In the genomic region with DNA sequence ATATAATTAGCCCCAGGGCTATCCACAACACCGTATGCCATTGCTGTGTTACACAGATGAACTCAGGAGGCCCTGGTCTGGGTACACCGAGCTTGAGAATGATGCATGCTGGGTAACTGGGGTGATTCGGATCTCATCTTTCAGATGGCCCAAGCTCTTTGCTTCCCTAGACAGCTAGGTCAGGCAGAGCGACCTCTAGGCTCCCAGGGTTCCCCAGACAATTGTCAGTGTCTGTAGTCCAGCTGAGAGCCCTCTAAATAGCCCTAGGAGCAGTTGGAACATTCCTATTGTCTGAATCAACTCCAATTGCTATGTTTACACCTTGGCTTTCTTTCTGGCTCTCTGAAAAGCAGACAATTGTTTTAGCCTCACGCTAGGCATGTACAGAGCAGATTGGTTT, we compare ENCODE assay signal across 27 mouse cellular contexts.
DNase-seq lines count a peak whose midpoint lies in the region; ATAC-seq and TF ChIP-seq lines count a peak whose summit lies in the region.
"Had no signal": no experiment of that assay in that cellular context is flagged by ENCODE, and none has a peak within 500 bp of the region (broad histone marks: within the 10 kb centered on the region; RNA-seq: fewer than 3 reads in every experiment).

No protein-coding gene starts in this region.

- no peak for TF ChIP-seq CTCF in E14TG2a.4 (conservative IDR thresholded peaks at IDR 0.05; ENCODE audit: low read length)

- peaks cover 5% of the 10 kb centered on the region; the same call in 1 of the 2 replicates for H3K4me1 ChIP-seq in heart, embryonic 12.5 days (replicated peaks)
- peaks cover 65% of the 10 kb centered on the region for H3K4me1 ChIP-seq in E14TG2a.4 (replicated peaks; ENCODE audit: low read depth, low read length)
- H3K4me1 ChIP-seq in embryonic facial prominence, embryonic 11.5 days (ENCODE audit: control insufficient read depth, insufficient read depth, low read length): no peaks in the 10 kb centered on the region
- H3K4me1 ChIP-seq: forebrain, embryonic 13.5 days; limb, embryonic 15.5 days; liver, embryonic 15.5 days; neural tube, embryonic 12.5 days; stomach, embryonic 15.5 days had no signal

- no peak overlapping the region for H3K9ac ChIP-seq in heart, embryonic 12.5 days
- no peak overlapping the region for H3K9ac ChIP-seq in embryonic facial prominence, embryonic 11.5 days (replicated peaks; ENCODE audit: low read length)
- H3K9ac ChIP-seq: forebrain, embryonic 13.5 days; limb, embryonic 15.5 days; liver, embryonic 15.5 days; midbrain, embryonic 12.5 days; neural tube, embryonic 12.5 days; stomach, embryonic 15.5 days had no signal

- 54% methylated on average over 5 of the region's 5 CpGs for WGBS in heart, embryonic 12.5 days
- 22% methylated on average over 5 of the region's 5 CpGs for WGBS in embryonic facial prominence, embryonic 11.5 days

- H3K36me3 ChIP-seq in heart, embryonic 12.5 days: peaks cover 56% of the 10 kb centered on the region
- H3K36me3 ChIP-seq in E14TG2a.4 (ENCODE audit: insufficient read depth, low read length): peaks cover 15% of the 10 kb centered on the region
- no peaks in the 10 kb centered on the region for H3K36me3 ChIP-seq in embryonic facial prominence, embryonic 11.5 days (replicated peaks; ENCODE audit: control insufficient read depth, insufficient read depth, low read depth, low read length)
- H3K36me3 ChIP-seq: liver, embryonic 15.5 days; midbrain, embryonic 12.5 days; neural tube, embryonic 12.5 days; stomach, embryonic 15.5 days had no signal

- H3K4me2 ChIP-seq in heart, embryonic 12.5 days: no peak overlapping the region
- no peak overlapping the region for H3K4me2 ChIP-seq in embryonic facial prominence, embryonic 11.5 days (ENCODE audit: low read depth, low read length)
- H3K4me2 ChIP-seq: forebrain, embryonic 13.5 days; limb, embryonic 15.5 days; liver, embryonic 15.5 days; midbrain, embryonic 12.5 days; neural tube, embryonic 12.5 days; stomach, embryonic 15.5 days had no signal

- ATAC-seq in heart, embryonic 12.5 days (ENCODE audit: insufficient number of reproducible peaks, low FRiP score): no peak
- 0 out of 2 replicates have a peak, but pooled peaks have one; percentile 52 for ATAC-seq in embryonic facial prominence, embryonic 11.5 days (replicated peaks; ENCODE audit: insufficient number of reproducible peaks, low FRiP score, low TSS enrichment, low read depth)
- ATAC-seq: activated CD4-positive, CD25-positive, alpha-beta regulatory T cell, adult 4 months; CD4-positive, CD25-positive, alpha-beta regulatory T cell, adult 4 months; forebrain, embryonic 13.5 days; hindbrain, postnatal 0 days; intestine, postnatal 0 days had no signal

- DNase-seq in heart, adult 11 months: peak; percentile 88
- DNase-seq in WW6 (ENCODE audit: low read depth, low spot score): peak; percentile 36
- DNase-seq in embryonic facial prominence, embryonic 11.5 days (ENCODE audit: low spot score): peak; percentile 8
- DNase-seq in spleen, postnatal 10 days (ENCODE audit: low spot score in 2 of 2): no peak
- DNase-seq in layer of hippocampus, adult 18-20 months (ENCODE audit: low spot score in 2 of 2): no peak
- DNase-seq in gastrocnemius, postnatal 14 days: no peak
- DNase-seq: adrenal gland, postnatal 10 days; cerebellum, adult 9-11 months; gastrocnemius, postnatal 25 days; right cerebral cortex, postnatal 14 days; spleen, adult 18-20 months; thymus, adult 2 months had no signal

- H3K9me3 ChIP-seq in heart, embryonic 12.5 days (replicated peaks): no peaks in the 10 kb centered on the region
- no peaks in the 10 kb centered on the region for H3K9me3 ChIP-seq in E14TG2a.4 (ENCODE audit: low read length)
- no peaks in the 10 kb centered on the region for H3K9me3 ChIP-seq in embryonic facial prominence, embryonic 11.5 days (replicated peaks; ENCODE audit: control insufficient read depth, low read length)
- H3K9me3 ChIP-seq: forebrain, embryonic 13.5 days; limb, embryonic 15.5 days; liver, embryonic 15.5 days; midbrain, embryonic 12.5 days; neural tube, embryonic 12.5 days; stomach, embryonic 15.5 days had no signal

- intact Hi-C loops in gastrocnemius, postnatal 14 days (cut with DNase I; ENCODE audit: low total_unique reads): no loop called here

- H3K4me3 ChIP-seq in heart, embryonic 12.5 days: no peak overlapping the region
- peak overlapping the region; percentile 71 for H3K4me3 ChIP-seq in E14TG2a.4 (replicated peaks; ENCODE audit: low read length)
- no peak overlapping the region for H3K4me3 ChIP-seq in embryonic facial prominence, embryonic 11.5 days (ENCODE audit: low read depth, low read length)
- H3K4me3 ChIP-seq: erythroblast, embryonic 14.5 days; forebrain, embryonic 13.5 days; limb, embryonic 15.5 days; liver, embryonic 15.5 days; midbrain, embryonic 12.5 days; neural tube, embryonic 12.5 days; stomach, embryonic 15.5 days had no signal

- no peaks in the 10 kb centered on the region for H3K27me3 ChIP-seq in heart, embryonic 12.5 days (replicated peaks)
- H3K27me3 ChIP-seq in E14TG2a.4 (ENCODE audit: insufficient read depth, low read length): no peaks in the 10 kb centered on the region; the same call in 1 of the 2 replicates
- H3K27me3 ChIP-seq in embryonic facial prominence, embryonic 11.5 days (ENCODE audit: control insufficient read depth, insufficient read depth, low read length): no peaks in the 10 kb centered on the region
- H3K27me3 ChIP-seq: forebrain, embryonic 13.5 days; limb, embryonic 15.5 days; liver, embryonic 15.5 days; midbrain, embryonic 12.5 days; neural tube, embryonic 12.5 days; stomach, embryonic 15.5 days had no signal

- no peak overlapping the region for H3K27ac ChIP-seq in heart, embryonic 12.5 days (ENCODE audit: poor library complexity, severe bottlenecking)
- no peak overlapping the region for H3K27ac ChIP-seq in embryonic facial prominence, embryonic 11.5 days (replicated peaks; ENCODE audit: low read depth, low read length)
- H3K27ac ChIP-seq: forebrain, embryonic 13.5 days; hindbrain, postnatal 0 days; kidney, postnatal 0 days; limb, embryonic 15.5 days; liver, embryonic 15.5 days; macrophage; midbrain, embryonic 12.5 days; neural tube, embryonic 12.5 days; stomach, embryonic 15.5 days had no signal

Comparison
In these comparisons a context has a peak if more than half of its experiments do, and no peak if none do; other contexts are left out.
1. DNase-seq: peak in heart, adult 11 months (single experiment), WW6 (single experiment) and embryonic facial prominence, embryonic 11.5 days (single experiment); none in spleen, postnatal 10 days (0 of 2), layer of hippocampus, adult 18-20 months (0 of 2) and gastrocnemius, postnatal 14 days (single experiment).